Mouse (Mus musculus) heart, postnatal 0 days (tissue): ENCODE measurements at regions not wholly inside any gene's neighbourhood (a gene's known extent, or its start where the extent isn't known, plus 50 kb on each side); places are given as distances from the start of the nearest gene placed in this dataset.

Experiments used
- ATAC-seq: fragments of 200-750 bp; cut with Nextera tagmentation; 2 replicates; pipeline ENCODE4 v1.8.0; 2017; ENCODE audit warnings: low read depth, moderate number of reproducible peaks, moderate library complexity; ENCODE audit not compliant: insufficient read depth
- DNase-seq: peaks from one replicate; pipeline ENCODE4 v3.0.0-alpha.2; 2016; ENCODE audit warnings: low spot score
- H3K27ac ChIP-seq: fragments of 300-500 bp; sonication (generic); 2 replicates; pipeline ENCODE4 v1.5.1; 2014; ENCODE audit warnings: low read depth, mild to moderate bottlenecking
- H3K27me3 ChIP-seq: fragments of 300-500 bp; sonication (generic); 2 replicates; pipeline ENCODE4 v1.6.1; 2014; ENCODE audit warnings: low read length, mixed read lengths; ENCODE audit not compliant: control insufficient read depth, insufficient read depth
- H3K36me3 ChIP-seq: fragments of 300-500 bp; sonication (generic); replicated peaks from 2 replicates; pipeline ENCODE4 v1.6.1; 2014; ENCODE audit warnings: low read length, mixed read lengths; ENCODE audit not compliant: control insufficient read depth, insufficient read depth
- H3K4me1 ChIP-seq: fragments of 300-500 bp; sonication (generic); 2 replicates; pipeline ENCODE4 v1.6.1; 2014; ENCODE audit warnings: antibody characterized with exemption; ENCODE audit not compliant: control insufficient read depth, insufficient read depth
- H3K4me2 ChIP-seq: fragments of 300-500 bp; sonication (generic); 2 replicates; pipeline ENCODE4 v1.6.1; 2014; ENCODE audit warnings: low read depth, mild to moderate bottlenecking, low read length, moderate library complexity
- H3K4me3 ChIP-seq: fragments of 300-500 bp; sonication (generic); 2 replicates; pipeline ENCODE4 v1.5.1; 2014; ENCODE audit warnings: low read depth, low read length
- H3K9ac ChIP-seq: fragments of 300-500 bp; sonication (generic); replicated peaks from 2 replicates; pipeline ENCODE4 v1.6.1; 2014; ENCODE audit warnings: low read depth, low read length, mixed read lengths
- H3K9me3 ChIP-seq: fragments of 300-500 bp; sonication (generic); replicated peaks from 2 replicates; pipeline ENCODE4 v1.6.1; 2016; ENCODE audit warnings: low read length; ENCODE audit not compliant: control insufficient read depth
- CTCF ChIP-seq: IDR thresholded peaks from 2 replicates; pipeline ENCODE4 v1.5.1; 2016; ENCODE audit warnings: antibody characterized with exemption, control low read depth, low read depth
- EP300 ChIP-seq: IDR thresholded peaks from 2 replicates; pipeline ENCODE4 v1.6.1; 2016; ENCODE audit warnings: antibody characterized with exemption, low read depth
- WGBS: fragments of 180-500 bp; shearing (Covaris S2); extraction: QIAGEN DNeasy Blood & Tissue Kit; methylation state at CpG from one replicate; pipeline ENCODE4 v1.1.7; 2014; 5-methylcytosine and 5-hydroxymethylcytosine counted together

GRCm38 (mm10) chr2:78008094-78008493 lies 61.9 kb upstream of the Cwc22 start:
- Histone ChIP-seq H3K27ac (no peak overlapping the region), H3K9ac (no peak overlapping the region), H3K27me3 (no peaks in the 10 kb centered on the region), H3K4me2 (no peak overlapping the region), H3K4me3 (no peak overlapping the region), H3K4me1 (no peaks in the 10 kb centered on the region), H3K36me3 (no peaks in the 10 kb centered on the region), H3K9me3 (no peaks in the 10 kb centered on the region)
- 93% methylated on average over 1 of the region's 1 CpGs for WGBS
- ATAC-seq (no peak), DNase-seq (no peak)
- TF ChIP-seq EP300 (no peak), CTCF (no peak)

GRCm38 (mm10) chr2:78005402-78006021 lies 59.3 kb upstream of the Cwc22 start:
- H3K4me2 ChIP-seq, result no peak overlapping the region
- TF ChIP-seq CTCF (no peak), EP300 (no peak)
- no peaks in the 10 kb centered on the region for H3K9me3 ChIP-seq
- H3K36me3 ChIP-seq, result no peaks in the 10 kb centered on the region
- no peaks in the 10 kb centered on the region for H3K4me1 ChIP-seq
- H3K27ac ChIP-seq, result no peak overlapping the region
- H3K4me3 ChIP-seq, result no peak overlapping the region
- DNase-seq, result no peak
- WGBS, result 54% methylated on average over 7 of the region's 7 CpGs
- no peak for ATAC-seq
- H3K9ac ChIP-seq, result no peak overlapping the region
- H3K27me3 ChIP-seq, result no peaks in the 10 kb centered on the region

GRCm38 (mm10) chr2:78004426-78004825 lies 58.3 kb upstream of the Cwc22 start:
- H3K36me3 ChIP-seq, result no peaks in the 10 kb centered on the region
- TF ChIP-seq CTCF (no peak), EP300 (no peak)
- no peak overlapping the region for H3K27ac ChIP-seq
- H3K4me3 ChIP-seq, result no peak overlapping the region
- ATAC-seq, result no peak
- no peak overlapping the region for H3K9ac ChIP-seq
- no peaks in the 10 kb centered on the region for H3K4me1 ChIP-seq
- H3K4me2 ChIP-seq, result no peak overlapping the region
- H3K9me3 ChIP-seq, result no peaks in the 10 kb centered on the region
- DNase-seq, result no peak
- 74% methylated on average over 5 of the region's 5 CpGs for WGBS
- H3K27me3 ChIP-seq, result no peaks in the 10 kb centered on the region
